Mouse (Mus musculus) embryo, embryonic 9.5 days (tissue): ENCODE data around the gene Sohlh1.
A peak's percentile ranks its signal among the peaks of the same experiment; 100 is the strongest.
"Not testable (repeated sequence)": the region's sequence is repeated elsewhere in the genome, so short reads cannot be mapped to it uniquely, and the experiment has no call there.

Source experiments
- DNase-seq: peaks from one replicate; pipeline ENCODE4 v3.0.0-alpha.2; 2017; ENCODE audit errors: extremely low spot score

Sohlh1 gene

GRCm38 (mm10) chr2:25842161-25842560 lies 4.9 kb downstream of the Sohlh1 start:
- DNase-seq: no peak

- peak; percentile 65 for DNase-seq
Measured at GRCm38 (mm10) chr2:25836291-25836690, 10.8 kb downstream of the Sohlh1 start.

GRCm38 (mm10) chr2:25830786-25831185 lies 16.3 kb downstream of the Sohlh1 start:
- DNase-seq: no peak

GRCm38 (mm10) chr2:25828344-25828947 lies 18.6 kb downstream of the Sohlh1 start:
- DNase-seq: no peak

GRCm38 (mm10) chr2:25824751-25825150 lies 22.3 kb downstream of the Sohlh1 start:
- DNase-seq: no peak

- no peak for DNase-seq
Measured at GRCm38 (mm10) chr2:25822806-25823205, 24.2 kb downstream of the Sohlh1 start, which contains the start of gene Lcn9. TSS of gene Lcn9 (plus strand) at chr2:25823153.

GRCm38 (mm10) chr2:25815748-25816147 lies 31.3 kb downstream of the Sohlh1 start, which contains the start of gene Glt6d1:
TSS of gene Glt6d1 (minus strand) at chr2:25815848.
- DNase-seq: not testable (repeated sequence)

GRCm38 (mm10) chr2:25813364-25813763 lies 33.7 kb downstream of the Sohlh1 start:
- DNase-seq: no peak

GRCm38 (mm10) chr2:25811711-25812110 lies 35.3 kb downstream of the Sohlh1 start:
- DNase-seq: no peak

GRCm38 (mm10) chr2:25798065-25798464 lies 49.0 kb downstream of the Sohlh1 start:
- DNase-seq: no peak

- no peak for DNase-seq
Measured at GRCm38 (mm10) chr2:25797635-25798034, 49.4 kb downstream of the Sohlh1 start.
